Mouse (Mus musculus) neural tube, embryonic 11.5 days (tissue): Measurements from ENCODE around the gene Eml4. TPM values are rescaled to one million over a fixed set of nuclear protein-coding genes. Genes with fewer than 3 reads are reported as not detected.

Experiments used
- ATAC-seq: fragments of 200-750 bp; cut with Nextera tagmentation; 2 replicates; pipeline ENCODE4 v1.8.0; 2017; ENCODE audit warnings: moderate number of reproducible peaks, mild to moderate bottlenecking, moderate TSS enrichment, moderate library complexity; ENCODE audit not compliant: insufficient read depth, low FRiP score, low TSS enrichment
- DNase-seq: peaks from one replicate; pipeline ENCODE4 v3.0.0-alpha.2; 2015; ENCODE audit warnings: low spot score
- H3K27ac ChIP-seq: fragments of 300-500 bp; sonication (generic); 2 replicates; pipeline ENCODE4 v1.5.1; 2014; ENCODE audit warnings: low read depth, mild to moderate bottlenecking, low read length
- H3K27me3 ChIP-seq: fragments of 300-500 bp; sonication (generic); 2 replicates; pipeline ENCODE4 v1.6.1; 2014; ENCODE audit warnings: mild to moderate bottlenecking, low read length, mixed read lengths; ENCODE audit not compliant: control insufficient read depth, insufficient read depth
- H3K36me3 ChIP-seq: fragments of 300-500 bp; sonication (generic); 2 replicates; pipeline ENCODE4 v1.6.1; 2014; ENCODE audit warnings: mild to moderate bottlenecking, low read length, moderate library complexity, mixed read lengths; ENCODE audit not compliant: control insufficient read depth, insufficient read depth
- H3K4me1 ChIP-seq: fragments of 300-500 bp; sonication (generic); 2 replicates; pipeline ENCODE4 v1.6.1; 2014; ENCODE audit warnings: low read length, mixed read lengths; ENCODE audit not compliant: control insufficient read depth, insufficient read depth
- H3K4me2 ChIP-seq: fragments of 300-500 bp; sonication (generic); 2 replicates; pipeline ENCODE4 v1.6.1; 2014; ENCODE audit warnings: low read depth, mild to moderate bottlenecking, moderate library complexity
- H3K4me3 ChIP-seq: fragments of 300-500 bp; sonication (generic); 2 replicates; pipeline ENCODE4 v1.5.1; 2014; ENCODE audit warnings: low read depth, low read length
- H3K9ac ChIP-seq: fragments of 300-500 bp; sonication (generic); 2 replicates; pipeline ENCODE4 v1.6.1; 2014; ENCODE audit warnings: mild to moderate bottlenecking, low read length
- H3K9me3 ChIP-seq: fragments of 300-500 bp; sonication (generic); 2 replicates; pipeline ENCODE4 v1.6.1; 2016; ENCODE audit warnings: low read length; ENCODE audit not compliant: control insufficient read depth
- WGBS: fragments of 180-500 bp; shearing (Covaris S2); extraction: QIAGEN DNeasy Blood & Tissue Kit; methylation state at CpG from one replicate; pipeline ENCODE4 v1.1.7; 2014; 5-methylcytosine and 5-hydroxymethylcytosine counted together
- polyA plus RNA-seq: library from polyadenylated mRNA; unstranded; fragments of >200 nt; fragmentation: Nextera tagmentation; extraction: Ambion mirVana; gene quantifications from 2 replicates; pipeline ENCODE4 v1.2.1, GENCODE M21; 2014

Gene Eml4
- polyA plus RNA-seq, 1 experiment from 2014 or later: 59.8 TPM

DNA sequence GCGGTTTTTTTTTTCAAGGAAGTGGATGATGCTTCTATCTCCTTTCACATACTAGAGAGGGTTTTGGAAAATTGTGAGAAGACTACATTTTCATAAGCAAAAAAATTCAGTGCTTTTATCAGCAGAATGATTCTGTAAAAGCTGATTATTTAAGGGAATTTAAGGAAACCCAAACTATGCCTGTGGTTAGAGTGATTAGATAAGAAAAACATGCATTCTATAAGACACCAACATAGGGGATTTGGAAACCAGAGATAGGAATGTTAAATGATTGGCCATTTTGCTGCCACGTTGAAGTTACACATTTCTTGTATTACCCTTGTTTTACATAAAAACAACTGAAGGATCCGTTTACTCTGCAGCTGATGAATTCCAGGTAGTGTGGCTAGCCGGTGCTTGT is 2.7 kb downstream of the Eml4 start:
- H3K4me1 ChIP-seq: peaks cover 12% of the 10 kb centered on the region
- H3K9ac ChIP-seq: no peak overlapping the region
- H3K4me2 ChIP-seq: no peak overlapping the region; the same call in 1 of the 2 replicates
- H3K4me3 ChIP-seq: no peak overlapping the region
- H3K27me3 ChIP-seq: no peaks in the 10 kb centered on the region
- no peaks in the 10 kb centered on the region for H3K36me3 ChIP-seq
- ATAC-seq (no peak), DNase-seq (no peak)
- WGBS: 65% methylated on average over 4 of the region's 4 CpGs
- no peaks in the 10 kb centered on the region for H3K9me3 ChIP-seq
- H3K27ac ChIP-seq: no peak overlapping the region

DNA sequence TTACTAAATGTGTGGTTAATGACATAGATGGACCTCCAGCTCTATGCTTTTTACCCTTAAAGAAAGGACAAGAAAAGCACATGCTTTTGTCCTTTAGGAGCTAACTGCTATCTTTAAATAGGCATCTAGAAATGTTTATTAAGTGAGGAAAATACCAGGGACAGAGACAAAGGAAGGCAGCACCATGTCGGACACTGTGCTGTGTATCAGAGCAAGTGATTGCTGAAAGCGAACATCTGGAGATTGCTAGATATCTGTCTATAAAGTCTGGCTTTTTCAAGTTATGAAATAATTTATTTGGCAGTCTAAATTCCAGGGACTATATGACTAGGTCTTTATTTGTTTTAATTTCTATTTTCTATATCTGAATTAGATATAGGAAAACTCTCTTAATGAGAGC is 4.8 kb downstream of the Eml4 start:
- ATAC-seq (no peak), DNase-seq (no peak)
- no peak overlapping the region for H3K27ac ChIP-seq
- H3K9me3 ChIP-seq: no peaks in the 10 kb centered on the region
- WGBS: 81% methylated on average over 2 of the region's 2 CpGs
- no peak overlapping the region for H3K9ac ChIP-seq
- H3K4me3 ChIP-seq: no peak overlapping the region
- H3K36me3 ChIP-seq: no peaks in the 10 kb centered on the region
- peaks cover 12% of the 10 kb centered on the region for H3K4me1 ChIP-seq
- no peak overlapping the region for H3K4me2 ChIP-seq
- no peaks in the 10 kb centered on the region for H3K27me3 ChIP-seq

GRCm38 (mm10) chr17:83359934-83360333 is 9.2 kb downstream of the Eml4 start:
- H3K4me1 ChIP-seq: no peaks in the 10 kb centered on the region; the same call in 1 of the 2 replicates
- no peak overlapping the region for H3K9ac ChIP-seq
- no peak overlapping the region for H3K4me3 ChIP-seq
- no peaks in the 10 kb centered on the region for H3K9me3 ChIP-seq
- no peak overlapping the region for H3K27ac ChIP-seq
- ATAC-seq (no peak), DNase-seq (no peak)
- H3K4me2 ChIP-seq: no peak overlapping the region
- no peaks in the 10 kb centered on the region for H3K36me3 ChIP-seq
- H3K27me3 ChIP-seq: no peaks in the 10 kb centered on the region
- WGBS: 85% methylated on average over 4 of the region's 4 CpGs

- Histone ChIP-seq H3K9me3 (no peaks in the 10 kb centered on the region), H3K4me1 (no peaks in the 10 kb centered on the region), H3K4me2 (no peak overlapping the region), H3K27me3 (no peaks in the 10 kb centered on the region), H3K36me3 (no peaks in the 10 kb centered on the region), H3K27ac (no peak overlapping the region), H3K4me3 (no peak overlapping the region), H3K9ac (no peak overlapping the region)
- WGBS: 84% methylated on average over 13 of the region's 13 CpGs
- ATAC-seq (no peak), DNase-seq (no peak)
Measured at GRCm38 (mm10) chr17:83360796-83361566, 10.2 kb downstream of the Eml4 start.

DNA sequence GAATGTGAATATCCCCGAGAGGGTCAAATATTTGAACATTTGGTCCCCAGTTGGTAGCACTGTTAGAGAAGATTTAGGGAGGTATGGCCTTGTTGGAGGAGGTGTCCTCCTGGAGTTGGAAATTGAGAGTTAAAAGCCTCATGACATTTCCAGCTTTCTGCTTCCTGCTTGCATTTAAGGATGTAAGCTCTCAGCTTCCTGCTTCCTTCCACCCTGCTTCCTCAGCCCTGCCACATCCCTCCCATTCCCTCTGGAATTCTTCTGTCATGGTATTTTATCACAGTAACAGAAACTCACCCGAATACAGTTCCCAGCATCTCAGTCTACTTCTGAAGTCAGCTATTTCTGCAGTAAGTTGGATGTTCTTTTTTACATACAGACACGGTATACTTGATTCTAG is 12.3 kb downstream of the Eml4 start:
- Histone ChIP-seq H3K9ac (no peak overlapping the region), H3K4me2 (no peak overlapping the region), H3K9me3 (no peaks in the 10 kb centered on the region), H3K27me3 (no peaks in the 10 kb centered on the region), H3K4me1 (no peaks in the 10 kb centered on the region), H3K4me3 (no peak overlapping the region), H3K36me3 (no peaks in the 10 kb centered on the region), H3K27ac (no peak overlapping the region)
- no peak for DNase-seq
- no peak for ATAC-seq
- 68% methylated on average over 3 of the region's 3 CpGs for WGBS

DNA sequence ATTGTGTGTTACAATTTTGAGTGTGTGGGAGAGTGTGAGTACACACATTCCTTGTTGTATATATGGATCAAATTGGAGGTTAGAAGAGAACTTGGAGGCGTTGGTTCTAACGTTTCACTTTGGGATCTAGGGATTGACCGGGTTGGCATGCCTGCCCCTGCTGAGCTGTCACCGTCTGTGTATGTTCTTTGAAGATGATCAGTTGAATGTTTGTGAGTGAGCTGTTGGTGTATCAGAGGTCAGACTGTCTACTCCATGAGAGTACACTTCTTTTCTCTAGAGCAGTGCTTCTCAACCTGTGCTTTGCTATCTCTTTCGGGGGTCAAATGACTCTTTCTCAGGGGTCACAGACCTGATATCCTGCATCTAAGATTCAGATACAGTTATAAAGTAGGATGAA is 13.6 kb downstream of the Eml4 start:
- DNase-seq (no peak), ATAC-seq (no peak)
- H3K4me2 ChIP-seq: no peak overlapping the region

GRCm38 (mm10) chr17:83365130-83365529 is 14.4 kb downstream of the Eml4 start:
- Histone ChIP-seq H3K36me3 (no peaks in the 10 kb centered on the region), H3K4me1 (peaks cover 3% of the 10 kb centered on the region; the same call in 1 of the 2 replicates), H3K9ac (no peak overlapping the region), H3K27me3 (no peaks in the 10 kb centered on the region), H3K4me3 (no peak overlapping the region), H3K9me3 (no peaks in the 10 kb centered on the region), H3K27ac (no peak overlapping the region), H3K4me2 (no peak overlapping the region)
- WGBS: 82% methylated on average over 2 of the region's 2 CpGs
- ATAC-seq (no peak), DNase-seq (no peak)

More for the DNA sequence above, 13.6 kb downstream of the Eml4 start:
- 80% methylated on average over 5 of the region's 5 CpGs for whole genome bisulfite sequencing
- Histone ChIP-seq H3K9ac (no peak overlapping the region), H3K36me3 (no peaks in the 10 kb centered on the region), H3K9me3 (no peaks in the 10 kb centered on the region), H3K4me3 (no peak overlapping the region), H3K27me3 (no peaks in the 10 kb centered on the region), H3K27ac (no peak overlapping the region), H3K4me1 (peaks cover 3% of the 10 kb centered on the region; the same call in 1 of the 2 replicates)

GRCm38 (mm10) chr17:83365614-83366355 is 15.1 kb downstream of the Eml4 start:
- Histone ChIP-seq H3K9me3 (no peaks in the 10 kb centered on the region), H3K36me3 (no peaks in the 10 kb centered on the region), H3K4me1 (peaks cover 3% of the 10 kb centered on the region; the same call in 1 of the 2 replicates), H3K27ac (no peak overlapping the region), H3K27me3 (no peaks in the 10 kb centered on the region), H3K4me2 (no peak overlapping the region), H3K9ac (no peak overlapping the region), H3K4me3 (no peak overlapping the region)
- WGBS: 56% methylated on average over 11 of the region's 11 CpGs
- DNase-seq (no peak), ATAC-seq (no peak)

DNA sequence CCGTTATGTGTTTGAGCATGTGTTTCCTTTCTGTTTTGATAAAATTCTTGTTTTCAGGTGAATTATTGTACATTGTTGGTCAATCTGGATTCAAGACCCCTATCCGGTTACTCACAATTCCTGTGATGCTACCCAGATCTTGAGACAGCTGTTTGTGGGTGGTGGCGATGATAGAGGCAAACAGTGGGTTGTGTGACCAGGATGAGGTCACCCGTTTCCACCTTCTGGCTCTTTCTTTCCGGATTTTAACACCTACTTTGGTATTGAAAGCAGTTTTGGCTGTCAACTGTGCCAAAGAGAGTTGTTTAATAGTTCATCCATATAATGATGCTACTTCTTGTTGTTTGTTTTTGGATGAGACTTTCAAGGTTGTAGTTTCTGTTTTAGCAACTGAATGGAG is 16.7 kb downstream of the Eml4 start:
- ATAC-seq: no peak

More for the DNA sequence above, 16.7 kb downstream of the Eml4 start:
- DNase-seq: no peak
- Histone ChIP-seq H3K9me3 (no peaks in the 10 kb centered on the region), H3K27me3 (no peaks in the 10 kb centered on the region), H3K4me2 (no peak overlapping the region), H3K27ac (no peak overlapping the region), H3K9ac (no peak overlapping the region), H3K4me3 (no peak overlapping the region), H3K36me3 (no peaks in the 10 kb centered on the region), H3K4me1 (peaks cover 3% of the 10 kb centered on the region; the same call in 1 of the 2 replicates)
- 86% methylated on average over 5 of the region's 5 CpGs for WGBS
